Mouse (Mus musculus): Measurements from ENCODE around the gene Foxo3. TPM values are rescaled to one million over a fixed set of nuclear protein-coding genes. Genes with fewer than 3 reads are reported as not detected.

The Foxo3 gene
- polyA plus RNA-seq, 1 experiment from 2014 or later: 8.0 TPM

DNA sequence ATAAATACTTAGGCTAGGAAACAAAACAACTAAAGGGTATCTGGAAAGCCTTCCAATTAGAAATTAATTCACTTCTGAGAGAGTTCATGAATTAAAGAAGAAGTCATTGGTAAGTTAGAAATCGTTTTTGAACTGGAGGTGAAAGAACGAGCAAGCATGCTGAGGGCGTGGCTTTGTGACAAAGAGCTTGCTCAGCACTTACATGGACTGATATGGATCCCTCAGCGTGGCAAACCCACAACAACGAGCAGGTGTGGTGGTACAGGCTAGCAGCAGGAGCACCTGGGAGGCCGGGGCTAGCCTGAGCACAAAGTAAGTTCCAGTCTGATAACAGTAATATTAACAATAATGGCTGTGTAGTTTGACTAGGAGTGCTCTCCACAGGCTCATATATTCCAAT lies 41.2 kb downstream of the Foxo3 start:
- Histone ChIP-seq H3K4me3 (ENCODE audit: low read depth, low read length) (no peak overlapping the region), H3K36me3 (ENCODE audit: control insufficient read depth, insufficient read depth, low read length) (no peaks in the 10 kb centered on the region), H3K9me3 (ENCODE audit: control insufficient read depth, low read length) (no peaks in the 10 kb centered on the region), H3K4me1 (replicated peaks; ENCODE audit: control insufficient read depth, insufficient read depth) (peaks cover 4% of the 10 kb centered on the region), H3K9ac (ENCODE audit: low read length) (no peak overlapping the region), H3K4me2 (replicated peaks; ENCODE audit: low read depth) (no peak overlapping the region), H3K27ac (replicated peaks) (no peak overlapping the region), H3K27me3 (ENCODE audit: control insufficient read depth, insufficient read depth, low read length) (no peaks in the 10 kb centered on the region)
- DNase-seq (ENCODE audit: low spot score) (no peak), ATAC-seq (ENCODE audit: low FRiP score, low TSS enrichment) (no peak)
- TF ChIP-seq CTCF (IDR thresholded peaks at IDR 0.05; ENCODE audit: low read depth) (no peak), EP300 (optimal IDR thresholded peaks at IDR 0.05) (no peak)
- 71% methylated on average over 6 of the region's 6 CpGs for WGBS

DNA sequence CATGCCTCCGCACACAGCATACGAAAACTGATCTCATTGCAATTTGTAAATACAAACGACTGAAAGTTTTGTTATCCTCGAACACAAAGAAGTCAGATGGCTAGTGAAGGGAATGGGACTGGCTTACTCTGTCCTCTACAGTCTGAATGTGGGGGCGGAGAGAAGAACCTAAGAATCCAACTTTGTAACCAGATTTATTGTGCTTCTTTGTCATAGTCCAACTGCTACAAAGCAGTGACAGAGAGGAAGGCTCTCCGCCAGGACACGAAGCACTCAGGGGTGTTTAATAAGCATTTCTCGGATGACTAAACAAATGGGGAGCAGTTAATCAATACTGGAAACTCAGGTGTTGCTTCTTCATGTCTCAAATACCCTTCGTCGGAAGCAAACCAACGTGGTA lies 43.6 kb downstream of the Foxo3 start:
- ATAC-seq (ENCODE audit: low FRiP score, low TSS enrichment): no peak
- TF ChIP-seq CTCF (IDR thresholded peaks at IDR 0.05; ENCODE audit: low read depth) (no peak), EP300 (optimal IDR thresholded peaks at IDR 0.05) (no peak)

DNA sequence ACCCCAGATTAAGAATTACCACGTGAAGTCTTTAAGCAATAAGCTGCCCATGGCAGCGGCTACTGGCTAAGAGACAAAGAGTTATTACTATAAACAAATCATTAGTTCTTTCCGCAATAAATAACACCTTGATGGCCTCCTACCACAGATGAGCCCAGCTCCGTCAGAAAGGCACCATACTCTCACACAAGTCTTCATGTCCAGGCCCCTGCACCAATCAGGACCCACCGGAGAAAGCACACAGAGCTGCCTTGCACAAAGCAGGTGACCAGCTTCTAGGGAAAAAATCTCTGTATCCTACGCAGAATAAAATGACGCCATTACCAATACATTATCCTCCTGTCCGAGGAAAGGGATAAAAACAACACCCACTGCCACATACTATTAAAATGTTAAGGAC lies 44.7 kb downstream of the Foxo3 start:
- ATAC-seq (ENCODE audit: low FRiP score, low TSS enrichment) (no peak), DNase-seq (ENCODE audit: low spot score) (no peak)
- Histone ChIP-seq H3K4me1 (replicated peaks; ENCODE audit: control insufficient read depth, insufficient read depth) (no peaks in the 10 kb centered on the region), H3K27ac (replicated peaks) (no peak overlapping the region), H3K4me3 (ENCODE audit: low read depth, low read length) (no peak overlapping the region), H3K9me3 (ENCODE audit: control insufficient read depth, low read length) (no peaks in the 10 kb centered on the region), H3K36me3 (ENCODE audit: control insufficient read depth, insufficient read depth, low read length) (no peaks in the 10 kb centered on the region), H3K4me2 (replicated peaks; ENCODE audit: low read depth) (no peak overlapping the region), H3K9ac (ENCODE audit: low read length) (no peak overlapping the region), H3K27me3 (ENCODE audit: control insufficient read depth, insufficient read depth, low read length) (no peaks in the 10 kb centered on the region)
- WGBS: 63% methylated on average over 8 of the region's 8 CpGs
- TF ChIP-seq EP300 (optimal IDR thresholded peaks at IDR 0.05) (no peak), CTCF (IDR thresholded peaks at IDR 0.05; ENCODE audit: low read depth) (no peak)

More for the DNA sequence above, 43.6 kb downstream of the Foxo3 start:
- DNase-seq (ENCODE audit: low spot score): no peak
- no peaks in the 10 kb centered on the region for H3K9me3 ChIP-seq (ENCODE audit: control insufficient read depth, low read length)
- no peaks in the 10 kb centered on the region for H3K27me3 ChIP-seq (ENCODE audit: control insufficient read depth, insufficient read depth, low read length)
- no peak overlapping the region for H3K4me2 ChIP-seq (replicated peaks; ENCODE audit: low read depth)
- H3K9ac ChIP-seq (ENCODE audit: low read length): no peak overlapping the region
- no peaks in the 10 kb centered on the region for H3K36me3 ChIP-seq (ENCODE audit: control insufficient read depth, insufficient read depth, low read length)
- H3K4me1 ChIP-seq (replicated peaks; ENCODE audit: control insufficient read depth, insufficient read depth): no peaks in the 10 kb centered on the region
- no peak overlapping the region for H3K4me3 ChIP-seq (ENCODE audit: low read depth, low read length)
- no peak overlapping the region for H3K27ac ChIP-seq (replicated peaks)
- WGBS: 66% methylated on average over 11 of the region's 11 CpGs

DNA sequence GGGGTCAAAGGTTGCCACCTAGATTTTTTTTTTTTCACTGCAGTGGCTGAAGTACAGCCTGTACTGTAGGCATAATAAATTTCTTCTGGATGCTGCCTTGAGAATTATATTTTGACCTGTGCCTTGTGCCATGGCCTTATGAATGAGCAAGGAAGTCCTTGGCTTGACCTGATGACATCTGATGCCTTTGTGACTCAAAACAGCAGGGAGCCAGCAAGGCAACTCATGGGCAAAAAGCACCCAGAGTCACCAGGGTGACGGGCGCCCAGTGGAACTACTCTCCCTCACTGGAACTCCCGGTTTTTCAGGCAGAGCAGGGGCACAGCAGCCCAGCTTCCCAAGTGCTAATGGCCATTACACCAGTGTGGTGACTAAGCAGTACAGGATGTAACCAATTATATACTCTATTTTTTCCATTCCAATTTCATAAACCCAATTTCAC lies 45.4 kb downstream of the Foxo3 start:
- H3K4me3 ChIP-seq (ENCODE audit: low read depth, low read length): no peak overlapping the region
- 69% methylated on average over 3 of the region's 3 CpGs for WGBS
- H3K27me3 ChIP-seq (ENCODE audit: control insufficient read depth, insufficient read depth, low read length): no peaks in the 10 kb centered on the region
- no peak overlapping the region for H3K27ac ChIP-seq (replicated peaks)
- ATAC-seq (ENCODE audit: low FRiP score, low TSS enrichment): peak; percentile 40; the same call in 1 of the 2 replicates
- H3K4me2 ChIP-seq (replicated peaks; ENCODE audit: low read depth): no peak overlapping the region
- TF ChIP-seq EP300 (optimal IDR thresholded peaks at IDR 0.05) (peak; percentile 73), CTCF (IDR thresholded peaks at IDR 0.05; ENCODE audit: low read depth) (no peak)
- no peaks in the 10 kb centered on the region for H3K4me1 ChIP-seq (replicated peaks; ENCODE audit: control insufficient read depth, insufficient read depth)
- H3K9me3 ChIP-seq (ENCODE audit: control insufficient read depth, low read length): no peaks in the 10 kb centered on the region
- H3K36me3 ChIP-seq (ENCODE audit: control insufficient read depth, insufficient read depth, low read length): no peaks in the 10 kb centered on the region
- no peak for DNase-seq (ENCODE audit: low spot score)
- H3K9ac ChIP-seq (ENCODE audit: low read length): no peak overlapping the region

DNA sequence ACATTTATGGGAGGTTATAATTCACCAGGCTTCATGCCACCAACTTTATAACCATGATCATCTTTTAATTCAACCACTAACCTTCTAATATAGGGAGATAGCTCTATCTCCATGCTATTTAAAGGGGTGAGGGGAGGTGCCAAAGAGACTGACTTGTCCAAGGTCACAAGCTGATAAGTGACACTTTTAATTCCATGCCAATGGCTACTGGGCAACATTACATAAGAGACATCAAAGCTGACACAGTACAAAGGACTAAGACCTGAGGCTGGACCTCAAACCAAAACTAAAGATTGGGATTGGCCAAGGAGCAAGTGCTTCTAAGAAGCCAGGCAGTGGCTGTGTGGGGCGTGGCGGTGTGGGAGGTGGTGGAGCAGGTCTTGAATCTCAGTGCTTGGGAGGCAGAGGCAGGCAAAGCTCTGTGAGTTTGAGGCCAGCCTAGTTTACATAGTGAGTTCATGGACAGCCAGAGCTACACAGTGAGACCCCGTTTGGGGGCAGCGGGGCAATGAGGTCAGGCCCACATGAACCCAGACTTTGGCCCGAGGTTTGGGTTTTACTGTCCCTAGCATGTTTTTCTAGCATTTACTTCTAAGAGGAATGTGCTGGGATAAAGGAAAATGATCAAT lies 46.0 kb downstream of the Foxo3 start:
- TF ChIP-seq CTCF (IDR thresholded peaks at IDR 0.05; ENCODE audit: low read depth) (no peak), EP300 (optimal IDR thresholded peaks at IDR 0.05) (no peak)
- Histone ChIP-seq H3K36me3 (ENCODE audit: control insufficient read depth, insufficient read depth, low read length) (no peaks in the 10 kb centered on the region), H3K27ac (replicated peaks) (no peak overlapping the region), H3K4me3 (ENCODE audit: low read depth, low read length) (no peak overlapping the region), H3K9me3 (ENCODE audit: control insufficient read depth, low read length) (no peaks in the 10 kb centered on the region), H3K4me2 (replicated peaks; ENCODE audit: low read depth) (no peak overlapping the region), H3K9ac (ENCODE audit: low read length) (no peak overlapping the region), H3K27me3 (ENCODE audit: control insufficient read depth, insufficient read depth, low read length) (no peaks in the 10 kb centered on the region), H3K4me1 (replicated peaks; ENCODE audit: control insufficient read depth, insufficient read depth) (no peaks in the 10 kb centered on the region)
- ATAC-seq (ENCODE audit: low FRiP score, low TSS enrichment): no peak
- 81% methylated on average over 5 of the region's 5 CpGs for WGBS
- no peak for DNase-seq (ENCODE audit: low spot score)

DNA sequence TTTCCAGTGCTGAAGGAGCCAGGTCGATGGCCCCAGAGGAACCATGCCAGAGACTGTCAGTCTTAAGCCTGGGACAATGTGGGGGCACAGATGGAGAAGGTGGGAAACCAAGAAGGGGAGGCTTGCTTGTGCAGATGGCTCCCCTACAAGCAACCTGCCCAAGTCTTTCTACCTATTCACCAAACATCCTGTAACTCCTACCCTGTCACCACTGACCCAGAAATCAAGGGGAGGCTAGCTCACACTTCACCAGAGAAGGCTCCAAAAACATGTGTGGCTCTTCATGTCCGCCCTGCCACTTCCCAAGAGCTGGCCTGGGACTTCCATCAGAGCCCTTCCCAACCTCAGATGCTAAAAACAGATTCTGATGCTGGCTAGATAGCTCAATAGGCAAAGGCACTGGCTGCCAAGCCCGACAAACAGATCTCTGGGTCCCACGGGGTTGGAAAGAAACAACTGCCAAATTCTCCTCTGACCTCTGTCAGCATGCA lies 48.8 kb downstream of the Foxo3 start:
- no peaks in the 10 kb centered on the region for H3K36me3 ChIP-seq (ENCODE audit: control insufficient read depth, insufficient read depth, low read length)
- H3K9me3 ChIP-seq (ENCODE audit: control insufficient read depth, low read length): no peaks in the 10 kb centered on the region
- no peak overlapping the region for H3K4me3 ChIP-seq (ENCODE audit: low read depth, low read length)
- no peak for DNase-seq (ENCODE audit: low spot score)
- no peaks in the 10 kb centered on the region for H3K27me3 ChIP-seq (ENCODE audit: control insufficient read depth, insufficient read depth, low read length)
- no peak overlapping the region for H3K9ac ChIP-seq (ENCODE audit: low read length)
- 56% methylated on average over 4 of the region's 4 CpGs for WGBS
- TF ChIP-seq CTCF (IDR thresholded peaks at IDR 0.05; ENCODE audit: low read depth) (no peak), EP300 (optimal IDR thresholded peaks at IDR 0.05) (no peak)
- H3K4me2 ChIP-seq (replicated peaks; ENCODE audit: low read depth): no peak overlapping the region
- ATAC-seq (ENCODE audit: low FRiP score, low TSS enrichment): no peak
- H3K4me1 ChIP-seq (replicated peaks; ENCODE audit: control insufficient read depth, insufficient read depth): no peaks in the 10 kb centered on the region
- no peak overlapping the region for H3K27ac ChIP-seq (replicated peaks)

Measured in stomach, postnatal 0 days (tissue).